Mouse (Mus musculus): ENCODE measurements around the gene Capn7. TPM values are rescaled to one million over a fixed set of nuclear protein-coding genes. Genes with fewer than 3 reads are reported as not detected.
A peak's percentile ranks its signal among the peaks of the same experiment; 100 is the strongest.

Capn7 gene
- polyA plus RNA-seq, 1 experiment: 9.3 TPM

DNA sequence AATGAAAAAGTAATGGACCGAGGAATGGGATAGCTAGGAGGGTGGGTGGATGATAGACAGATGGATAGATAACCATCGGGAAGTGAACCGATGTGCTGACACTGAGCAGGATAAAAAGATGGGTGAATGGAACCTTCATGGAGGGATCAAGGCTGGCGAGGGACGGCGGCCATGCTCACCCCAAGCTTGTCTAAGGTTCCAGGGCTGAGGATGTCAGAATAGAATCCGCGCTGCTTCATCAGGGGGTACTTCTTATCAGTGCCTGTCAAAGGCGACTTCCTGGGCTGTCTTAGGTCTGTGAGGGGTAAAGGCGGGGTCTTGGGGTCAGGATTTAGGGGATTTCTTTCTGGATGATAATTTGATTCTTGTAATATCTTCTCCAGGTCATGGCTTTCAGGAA lies 16.9 kb upstream of the Capn7 start:
- Histone ChIP-seq H3K36me3 (ENCODE audit: control insufficient read depth, insufficient read depth) (no peaks in the 10 kb centered on the region), H3K4me3 (no peak overlapping the region), H3K4me2 (ENCODE audit: low read depth) (no peak overlapping the region), H3K27me3 (ENCODE audit: control insufficient read depth, insufficient read depth, insufficient read length) (peaks cover 42% of the 10 kb centered on the region), H3K79me2 (ENCODE audit: control insufficient read depth, insufficient read depth) (no peaks in the 10 kb centered on the region), H3ac (ENCODE audit: control insufficient read depth, insufficient read length) (no peak overlapping the region)
- no peak for TF ChIP-seq TCF3 (IDR thresholded peaks at IDR 0.05; ENCODE audit: insufficient read length, low read depth)
- TF ChIP-seq USF1 (IDR thresholded peaks at IDR 0.05; ENCODE audit: low read depth): no peak
- TF ChIP-seq MYOG (IDR thresholded peaks at IDR 0.05; ENCODE audit: control insufficient read depth in 1 of 3, insufficient read depth in 1 of 3, insufficient read length in 2 of 3, low read depth in 2 of 3): no peak
- TF ChIP-seq TCF12 (IDR thresholded peaks at IDR 0.05; ENCODE audit: insufficient read depth, poor library complexity, severe bottlenecking): no peak
- TF ChIP-seq MAX (IDR thresholded peaks at IDR 0.05; ENCODE audit: low read depth): no peak
- no peak for TF ChIP-seq POLR2AphosphoS2 (IDR thresholded peaks at IDR 0.05; ENCODE audit: insufficient read length, low read depth)
- TF ChIP-seq POLR2A (IDR thresholded peaks at IDR 0.05; ENCODE audit: insufficient read length, low read depth): no peak
- no peak for TF ChIP-seq CEBPB (IDR thresholded peaks at IDR 0.05; ENCODE audit: insufficient read depth, poor library complexity, severe bottlenecking)
- TF ChIP-seq SRF (IDR thresholded peaks at IDR 0.05; ENCODE audit: control insufficient read depth, insufficient read length, low read depth): no peak
- TF ChIP-seq E2F4 (IDR thresholded peaks at IDR 0.05; ENCODE audit: insufficient read depth): no peak
- TF ChIP-seq REST (IDR thresholded peaks at IDR 0.05; ENCODE audit: insufficient read depth, insufficient read length): no peak
- TF ChIP-seq MYOD1 (IDR thresholded peaks at IDR 0.05; ENCODE audit: control insufficient read depth in 1 of 3, insufficient read length in 2 of 3, low read depth in 2 of 3): no peak

GRCm38 (mm10) chr14:31321181-31321580 lies 15.3 kb upstream of the Capn7 start:
- no peak overlapping the region for H3ac ChIP-seq (ENCODE audit: control insufficient read depth, insufficient read length)
- TF ChIP-seq USF1 (IDR thresholded peaks at IDR 0.05; ENCODE audit: low read depth) (no peak), TCF3 (IDR thresholded peaks at IDR 0.05; ENCODE audit: insufficient read length, low read depth) (no peak), POLR2AphosphoS2 (IDR thresholded peaks at IDR 0.05; ENCODE audit: insufficient read length, low read depth) (no peak), E2F4 (IDR thresholded peaks at IDR 0.05; ENCODE audit: insufficient read depth) (no peak), CEBPB (IDR thresholded peaks at IDR 0.05; ENCODE audit: insufficient read depth, poor library complexity, severe bottlenecking) (no peak), SRF (IDR thresholded peaks at IDR 0.05; ENCODE audit: control insufficient read depth, insufficient read length, low read depth) (no peak), POLR2A (IDR thresholded peaks at IDR 0.05; ENCODE audit: insufficient read length, low read depth) (no peak), TCF12 (IDR thresholded peaks at IDR 0.05; ENCODE audit: insufficient read depth, poor library complexity, severe bottlenecking) (no peak), MYOD1 (IDR thresholded peaks at IDR 0.05; ENCODE audit: control insufficient read depth in 1 of 3, insufficient read length in 2 of 3, low read depth in 2 of 3) (no peak), MAX (IDR thresholded peaks at IDR 0.05; ENCODE audit: low read depth) (no peak), REST (IDR thresholded peaks at IDR 0.05; ENCODE audit: insufficient read depth, insufficient read length) (no peak), MYOG (IDR thresholded peaks at IDR 0.05; ENCODE audit: control insufficient read depth in 1 of 3, insufficient read depth in 1 of 3, insufficient read length in 2 of 3, low read depth in 2 of 3) (no peak)
- no peak overlapping the region for H3K4me2 ChIP-seq (ENCODE audit: low read depth)
- H3K36me3 ChIP-seq (ENCODE audit: control insufficient read depth, insufficient read depth): no peaks in the 10 kb centered on the region
- H3K4me3 ChIP-seq: no peak overlapping the region
- H3K79me2 ChIP-seq (ENCODE audit: control insufficient read depth, insufficient read depth): no peaks in the 10 kb centered on the region
- H3K27me3 ChIP-seq (ENCODE audit: control insufficient read depth, insufficient read depth, insufficient read length): peaks cover 27% of the 10 kb centered on the region

DNA sequence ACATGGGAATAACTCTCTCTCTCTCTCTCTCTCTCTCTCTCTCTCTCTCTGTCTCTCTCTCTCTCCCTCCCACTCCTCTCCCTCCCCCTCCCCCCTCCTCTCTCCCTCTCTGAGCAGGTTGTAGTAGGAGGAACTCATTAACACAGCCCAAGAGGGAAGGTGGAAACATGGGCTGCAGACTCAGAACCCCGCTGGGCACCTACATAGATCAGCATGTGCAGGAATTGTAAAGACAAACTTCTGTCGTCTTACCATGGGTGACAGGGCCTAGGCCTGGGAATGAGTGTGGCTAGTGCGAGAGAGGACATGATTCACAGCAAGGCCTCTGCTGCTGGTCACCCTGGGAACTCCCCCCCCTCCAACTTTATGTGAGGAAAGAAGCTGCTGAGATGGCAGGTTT lies 14.2 kb upstream of the Capn7 start:
- no peak overlapping the region for H3K4me3 ChIP-seq
- TF ChIP-seq CEBPB (IDR thresholded peaks at IDR 0.05; ENCODE audit: insufficient read depth, poor library complexity, severe bottlenecking): no peak
- TF ChIP-seq E2F4 (IDR thresholded peaks at IDR 0.05; ENCODE audit: insufficient read depth): no peak
- no peak for TF ChIP-seq MYOG (IDR thresholded peaks at IDR 0.05; ENCODE audit: control insufficient read depth in 1 of 3, insufficient read depth in 1 of 3, insufficient read length in 2 of 3, low read depth in 2 of 3)
- TF ChIP-seq USF1 (IDR thresholded peaks at IDR 0.05; ENCODE audit: low read depth): no peak
- no peak for TF ChIP-seq REST (IDR thresholded peaks at IDR 0.05; ENCODE audit: insufficient read depth, insufficient read length)
- TF ChIP-seq POLR2A (IDR thresholded peaks at IDR 0.05; ENCODE audit: insufficient read length, low read depth): no peak
- TF ChIP-seq TCF3 (IDR thresholded peaks at IDR 0.05; ENCODE audit: insufficient read length, low read depth): no peak
- TF ChIP-seq SRF (IDR thresholded peaks at IDR 0.05; ENCODE audit: control insufficient read depth, insufficient read length, low read depth): no peak
- no peak for TF ChIP-seq POLR2AphosphoS2 (IDR thresholded peaks at IDR 0.05; ENCODE audit: insufficient read length, low read depth)
- no peak for TF ChIP-seq MAX (IDR thresholded peaks at IDR 0.05; ENCODE audit: low read depth)
- no peak for TF ChIP-seq TCF12 (IDR thresholded peaks at IDR 0.05; ENCODE audit: insufficient read depth, poor library complexity, severe bottlenecking)
- TF ChIP-seq MYOD1 (IDR thresholded peaks at IDR 0.05; ENCODE audit: control insufficient read depth in 1 of 3, insufficient read length in 2 of 3, low read depth in 2 of 3): no peak
- peaks cover 19% of the 10 kb centered on the region for H3K27me3 ChIP-seq (ENCODE audit: control insufficient read depth, insufficient read depth, insufficient read length)
- no peak overlapping the region for H3ac ChIP-seq (ENCODE audit: control insufficient read depth, insufficient read length)
- no peak overlapping the region for H3K4me2 ChIP-seq (ENCODE audit: low read depth)
- H3K79me2 ChIP-seq (ENCODE audit: control insufficient read depth, insufficient read depth): no peaks in the 10 kb centered on the region
- H3K36me3 ChIP-seq (ENCODE audit: control insufficient read depth, insufficient read depth): no peaks in the 10 kb centered on the region

DNA sequence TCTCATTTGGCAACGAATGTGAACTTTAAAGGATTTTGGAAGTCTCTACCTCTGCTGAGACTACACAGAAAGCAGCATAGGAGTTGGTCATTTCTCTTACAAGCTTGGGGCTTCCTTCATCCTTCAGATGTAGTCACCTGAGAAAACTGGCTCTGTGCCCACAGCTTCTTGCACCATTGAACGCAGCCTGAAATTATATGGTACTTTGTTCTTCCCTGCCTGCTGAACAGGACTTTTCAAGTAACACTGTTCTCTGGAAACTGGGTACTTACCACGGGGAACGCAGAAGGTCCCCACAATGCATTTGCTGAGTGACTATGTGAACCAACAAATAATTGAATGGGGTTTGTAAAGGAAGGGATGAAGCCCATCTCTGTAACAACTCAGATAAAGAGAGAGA lies 13.2 kb upstream of the Capn7 start:
- no peak overlapping the region for H3K4me3 ChIP-seq

More for the DNA sequence above, 13.2 kb upstream of the Capn7 start:
- Histone ChIP-seq H3K79me2 (ENCODE audit: control insufficient read depth, insufficient read depth) (no peaks in the 10 kb centered on the region), H3K36me3 (ENCODE audit: control insufficient read depth, insufficient read depth) (no peaks in the 10 kb centered on the region), H3ac (ENCODE audit: control insufficient read depth, insufficient read length) (no peak overlapping the region), H3K4me2 (ENCODE audit: low read depth) (peak overlapping the region; percentile 48), H3K27me3 (ENCODE audit: control insufficient read depth, insufficient read depth, insufficient read length) (peaks cover 19% of the 10 kb centered on the region)
- TF ChIP-seq SRF (IDR thresholded peaks at IDR 0.05; ENCODE audit: control insufficient read depth, insufficient read length, low read depth): no peak
